16 mouse cellular contexts compared by ENCODE assay signal in the genomic region with DNA sequence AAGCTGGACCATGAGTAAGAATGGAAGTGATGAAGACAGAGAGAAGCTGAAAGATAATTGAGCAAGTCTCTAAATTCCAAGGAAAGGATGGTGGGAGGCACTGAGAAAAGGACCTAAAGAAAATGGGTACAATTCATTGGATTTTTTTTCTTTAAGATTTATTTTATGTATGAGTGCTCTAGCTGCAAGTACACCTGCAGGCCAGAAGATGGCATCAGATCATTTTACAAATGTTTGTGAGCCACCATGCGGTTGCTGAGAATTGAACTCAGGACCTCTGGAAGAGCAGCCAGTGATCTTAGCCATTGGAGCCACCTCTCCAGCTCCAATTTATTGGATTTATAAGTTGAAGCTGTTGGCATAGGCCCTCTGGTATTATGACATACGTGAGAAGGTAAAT.
DNase-seq lines count a peak whose midpoint lies in the region; ATAC-seq and TF ChIP-seq lines count a peak whose summit lies in the region.
"Had no signal": no experiment of that assay in that cellular context is flagged by ENCODE, and none has a peak within 500 bp of the region (broad histone marks: within the 10 kb centered on the region; RNA-seq: fewer than 3 reads in every experiment).

No protein-coding gene starts in this region.

- WGBS in hindbrain, postnatal 0 days, result 89% methylated on average over 2 of the region's 2 CpGs
- 87% methylated on average over 2 of the region's 2 CpGs for WGBS in hindbrain, embryonic 16.5 days
- 80% methylated on average over 2 of the region's 2 CpGs for WGBS in lung, postnatal 0 days

- no peak for TF ChIP-seq EP300 in lung, postnatal 0 days (IDR thresholded peaks at IDR 0.05)

- no peaks in the 10 kb centered on the region for H3K4me1 ChIP-seq in hindbrain, postnatal 0 days (ENCODE audit: insufficient read depth, low read length)
- no peaks in the 10 kb centered on the region for H3K4me1 ChIP-seq in hindbrain, embryonic 16.5 days (ENCODE audit: control insufficient read depth, insufficient read depth, low read depth, low read length)
- H3K4me1 ChIP-seq in lung, postnatal 0 days (ENCODE audit: insufficient read depth, low read depth, low read length), result no peaks in the 10 kb centered on the region
- H3K4me1 ChIP-seq: kidney, embryonic 15.5 days; limb, embryonic 13.5 days had no signal

- H3K4me3 ChIP-seq in hindbrain, postnatal 0 days (ENCODE audit: low read length), result no peak overlapping the region
- no peak overlapping the region for H3K4me3 ChIP-seq in hindbrain, embryonic 16.5 days (ENCODE audit: low read length)
- no peak overlapping the region for H3K4me3 ChIP-seq in lung, postnatal 0 days (ENCODE audit: low read depth, low read length)
- H3K4me3 ChIP-seq: kidney, embryonic 15.5 days; limb, embryonic 13.5 days; myocyte had no signal

- no peak for ATAC-seq in hindbrain, postnatal 0 days
- no peak for ATAC-seq in hindbrain, embryonic 16.5 days
- ATAC-seq in lung, postnatal 0 days, result no peak
- ATAC-seq: activated CD4-positive, CD25-positive, alpha-beta regulatory T cell, adult 4 months; inflammation-experienced regulatory T-cells, adult 6 months had no signal

- H3K9ac ChIP-seq in hindbrain, postnatal 0 days (replicated peaks; ENCODE audit: low read length), result no peak overlapping the region
- H3K9ac ChIP-seq in hindbrain, embryonic 16.5 days (ENCODE audit: low read depth, low read length), result no peak overlapping the region
- no peak overlapping the region for H3K9ac ChIP-seq in lung, postnatal 0 days (replicated peaks; ENCODE audit: low read depth)
- H3K9ac ChIP-seq: kidney, embryonic 15.5 days; limb, embryonic 13.5 days had no signal

- H3K27ac ChIP-seq in hindbrain, postnatal 0 days, result no peak overlapping the region
- H3K27ac ChIP-seq in hindbrain, embryonic 16.5 days (ENCODE audit: low read depth, low read length), result no peak overlapping the region
- no peak overlapping the region for H3K27ac ChIP-seq in lung, postnatal 0 days (ENCODE audit: low read length)
- H3K27ac ChIP-seq: kidney, embryonic 15.5 days; limb, embryonic 13.5 days had no signal

- no peaks in the 10 kb centered on the region for H3K9me3 ChIP-seq in hindbrain, postnatal 0 days (ENCODE audit: low read length)
- H3K9me3 ChIP-seq in hindbrain, embryonic 16.5 days (ENCODE audit: control insufficient read depth, low read length), result no peaks in the 10 kb centered on the region
- H3K9me3 ChIP-seq in lung, postnatal 0 days (ENCODE audit: low read length), result no peaks in the 10 kb centered on the region
- H3K9me3 ChIP-seq: kidney, embryonic 15.5 days; limb, embryonic 13.5 days had no signal

- H3K4me2 ChIP-seq in hindbrain, postnatal 0 days (ENCODE audit: low read depth, low read length), result no peak overlapping the region
- no peak overlapping the region for H3K4me2 ChIP-seq in hindbrain, embryonic 16.5 days (ENCODE audit: low read length)
- no peak overlapping the region for H3K4me2 ChIP-seq in lung, postnatal 0 days (replicated peaks; ENCODE audit: low read depth, low read length)
- H3K4me2 ChIP-seq: kidney, embryonic 15.5 days; limb, embryonic 13.5 days had no signal

- no peaks in the 10 kb centered on the region for H3K27me3 ChIP-seq in hindbrain, postnatal 0 days (ENCODE audit: insufficient read depth, low read length)
- H3K27me3 ChIP-seq in hindbrain, embryonic 16.5 days (replicated peaks; ENCODE audit: control insufficient read depth, insufficient read depth, low read length), result no peaks in the 10 kb centered on the region
- H3K27me3 ChIP-seq in lung, postnatal 0 days (replicated peaks; ENCODE audit: insufficient read depth, low read length), result no peaks in the 10 kb centered on the region
- H3K27me3 ChIP-seq: kidney, embryonic 15.5 days; limb, embryonic 13.5 days had no signal

- no peaks in the 10 kb centered on the region for H3K36me3 ChIP-seq in hindbrain, postnatal 0 days (ENCODE audit: insufficient read depth, low read length)
- H3K36me3 ChIP-seq in hindbrain, embryonic 16.5 days (ENCODE audit: control insufficient read depth, insufficient read depth, low read length), result no peaks in the 10 kb centered on the region
- H3K36me3 ChIP-seq in lung, postnatal 0 days (ENCODE audit: insufficient read depth, low read length), result no peaks in the 10 kb centered on the region
- H3K36me3 ChIP-seq: kidney, embryonic 15.5 days; limb, embryonic 13.5 days had no signal

- TF ChIP-seq CTCF in hindbrain, postnatal 0 days (IDR thresholded peaks at IDR 0.05; ENCODE audit: low read depth), result peak; percentile 26; the same call in 1 of the 2 replicates
- TF ChIP-seq CTCF in lung, postnatal 0 days (IDR thresholded peaks at IDR 0.05), result peak; percentile 31; the same call in 1 of the 2 replicates

- no peak for DNase-seq in hindbrain, postnatal 0 days (ENCODE audit: low spot score)
- no peak for DNase-seq in lung, postnatal 0 days (ENCODE audit: low spot score)
- DNase-seq in lung, postnatal 4 days, result no peak
- DNase-seq in ZHBTc4 (ENCODE audit: low read depth, low spot score), result peak; percentile 28
- DNase-seq in B cell, adult 2 months, result no peak
- no peak for DNase-seq in embryo, embryonic 10.5 days (ENCODE audit: low spot score)
- DNase-seq: adrenal gland, postnatal 25 days; lung, adult 18-20 months; midbrain, embryonic 14.5 days; right cerebral cortex, postnatal 4 days had no signal
